Mouse (Mus musculus): ENCODE data around the gene Fam151a. TPM values are rescaled to one million over a fixed set of nuclear protein-coding genes. Genes with fewer than 3 reads are reported as not detected.

Fam151a gene
- polyA plus RNA-seq (2015; fragmentation: Nextera tagmentation; extraction: Ambion mirVana), result 0.10 TPM in 1 of 2 replicates, not detected in the other

DNA sequence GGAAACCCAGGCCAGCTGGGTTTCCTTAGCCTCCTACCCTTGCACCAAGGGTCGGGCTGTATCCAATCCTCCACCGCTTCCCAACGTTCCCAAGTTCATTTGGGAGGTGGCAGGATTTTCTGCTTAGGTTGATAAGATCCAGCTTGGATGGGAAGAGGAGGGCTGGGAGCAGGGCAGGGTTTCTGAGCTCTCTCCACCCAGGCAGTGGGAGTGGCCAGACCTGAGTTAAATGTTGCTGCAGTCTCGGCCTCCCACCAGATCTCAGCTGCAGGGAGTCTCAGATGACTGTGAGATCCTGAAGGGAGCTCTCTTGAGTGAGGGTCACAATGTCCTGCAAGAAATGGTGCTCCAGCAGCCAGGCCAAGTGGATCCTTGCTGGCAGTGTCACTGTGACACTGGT is at the start of gene Fam151a:
Fam151a (plus strand) TSS at position 254 of the 400 bp plus-strand sequence.
- no peak within 1 kb of the TSS for H3K4me2 ChIP-seq

DNA sequence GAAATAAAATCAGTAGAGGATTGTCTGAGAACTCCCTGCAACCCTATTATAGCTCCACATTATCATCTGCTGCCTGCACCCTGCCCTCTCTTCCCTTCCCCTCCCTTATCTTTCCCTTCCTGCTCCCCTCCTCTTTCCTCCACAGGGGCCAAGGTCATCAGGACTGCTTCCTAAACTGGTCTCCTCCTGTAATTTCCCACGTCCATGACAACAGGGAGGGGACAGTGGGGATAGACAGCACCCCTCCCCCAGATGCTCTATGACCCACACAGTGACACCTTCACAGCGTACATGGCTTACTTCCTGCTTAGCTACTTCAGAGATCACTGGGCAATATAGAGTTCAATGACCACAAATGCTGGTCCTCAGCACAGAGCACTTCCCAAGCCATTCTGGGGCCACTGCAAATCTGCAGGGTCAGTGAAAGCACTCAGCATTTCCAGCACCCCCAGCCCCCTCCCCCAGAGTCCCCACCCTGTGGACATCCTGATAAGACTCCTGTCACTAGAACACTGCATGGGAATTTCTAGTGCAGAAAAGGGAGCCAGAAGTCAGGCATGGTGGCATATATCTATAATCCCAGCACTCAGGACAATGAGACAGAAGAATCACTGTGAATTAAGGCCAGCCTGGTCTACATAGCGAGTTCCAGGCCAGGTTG is 44.9 kb upstream of the Fam151a start:
- H3K4me2 ChIP-seq, result no peak overlapping the region
- H3K4me1 ChIP-seq, result no peaks in the 10 kb centered on the region
- no peak overlapping the region for H3K9ac ChIP-seq (replicated peaks)
- ATAC-seq (ENCODE audit: low FRiP score), result no peak
- no peaks in the 10 kb centered on the region for H3K27me3 ChIP-seq (replicated peaks)
- H3K9me3 ChIP-seq (replicated peaks), result no peaks in the 10 kb centered on the region
- H3K27ac ChIP-seq (replicated peaks), result no peak overlapping the region
- no peak overlapping the region for H3K4me3 ChIP-seq (replicated peaks)
- H3K36me3 ChIP-seq, result no peaks in the 10 kb centered on the region
- 63% methylated on average over 3 of the region's 3 CpGs for WGBS

More for the DNA sequence above, at the start of gene Fam151a:
- no peak within 1 kb of the TSS for H3K27ac ChIP-seq (replicated peaks)
- H3K27me3 ChIP-seq (replicated peaks), result no peaks in the 10 kb centered on the region
- 66% methylated on average over 4 of the region's 4 CpGs for WGBS
- no peak within 1 kb of the TSS for H3K9ac ChIP-seq (replicated peaks)
- no peak for ATAC-seq (ENCODE audit: low FRiP score)
- H3K4me1 ChIP-seq, result no peaks in the 10 kb centered on the region
- H3K9me3 ChIP-seq (replicated peaks), result no peaks in the 10 kb centered on the region
- no peak within 1 kb of the TSS for H3K4me3 ChIP-seq (replicated peaks)
- H3K36me3 ChIP-seq, result no peaks in the 10 kb centered on the region

DNA sequence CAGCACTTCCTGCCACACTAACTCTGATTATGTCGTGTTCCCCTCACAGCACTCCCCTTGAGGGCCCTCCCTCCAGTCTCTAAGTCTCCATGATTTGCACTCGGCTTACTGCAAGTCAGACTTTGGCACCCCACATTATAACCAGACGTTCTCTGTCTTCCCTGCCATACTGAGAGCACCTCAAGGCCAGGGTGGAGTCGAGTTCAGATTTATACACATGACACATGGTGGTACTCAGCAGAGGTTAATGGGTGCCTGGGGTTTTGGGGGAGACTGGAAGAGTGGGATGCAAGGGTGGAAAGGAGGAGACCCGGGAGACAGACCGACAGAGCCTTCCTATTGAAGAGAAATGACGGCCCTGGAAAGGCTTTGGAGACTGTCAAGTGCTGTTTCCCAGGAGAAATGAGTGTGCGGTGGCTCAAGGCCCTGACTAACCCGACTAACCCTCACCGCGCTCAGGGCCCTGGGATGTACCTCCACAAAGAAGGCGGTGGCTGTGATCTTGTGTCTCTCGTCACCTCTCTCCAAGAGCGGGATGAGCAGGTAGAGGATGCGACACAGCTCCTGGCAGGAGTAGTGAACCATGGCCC is 39.8 kb upstream of the Fam151a start:
- WGBS, result 85% methylated on average over 15 of the region's 15 CpGs

DNA sequence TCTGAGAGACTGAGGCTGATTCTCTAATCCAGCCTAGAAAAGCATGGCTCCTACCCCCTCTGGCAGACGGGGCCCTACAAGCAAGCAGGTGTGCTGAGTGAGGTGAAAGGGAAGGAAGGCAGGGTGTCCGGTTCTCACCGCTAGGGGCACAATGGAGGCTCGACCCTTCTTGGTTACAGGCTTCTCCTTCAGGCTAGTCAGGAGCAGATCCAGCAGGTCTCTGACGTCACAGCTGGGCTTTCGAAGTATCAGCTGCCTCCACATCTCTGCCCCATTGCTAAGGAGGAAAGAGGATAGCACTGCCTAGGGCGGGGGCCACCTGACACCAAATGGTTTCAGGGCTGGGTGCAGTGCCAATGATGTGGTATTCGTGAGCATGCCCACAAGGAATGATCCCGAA is 33.7 kb upstream of the Fam151a start:
- Histone ChIP-seq H3K4me2 (peak overlapping the region; percentile 9; the same call in 1 of the 2 replicates), H3K4me1 (peaks cover 41% of the 10 kb centered on the region), H3K9me3 (replicated peaks) (no peaks in the 10 kb centered on the region), H3K9ac (replicated peaks) (0 out of 2 replicates have a peak overlapping the region, but pooled peaks have one; percentile 20), H3K36me3 (no peaks in the 10 kb centered on the region), H3K4me3 (replicated peaks) (no peak overlapping the region), H3K27me3 (replicated peaks) (no peaks in the 10 kb centered on the region), H3K27ac (replicated peaks) (peak overlapping the region; percentile 66)
- ATAC-seq (ENCODE audit: low FRiP score), result peak; percentile 39; the same call in 1 of the 2 replicates
- 19% methylated on average over 9 of the region's 9 CpGs for WGBS

More for the DNA sequence above, 39.8 kb upstream of the Fam151a start:
- ATAC-seq (ENCODE audit: low FRiP score), result no peak
- H3K9ac ChIP-seq (replicated peaks), result no peak overlapping the region
- H3K4me2 ChIP-seq, result no peak overlapping the region
- H3K36me3 ChIP-seq, result no peaks in the 10 kb centered on the region
- H3K27ac ChIP-seq (replicated peaks), result no peak overlapping the region
- H3K4me3 ChIP-seq (replicated peaks), result no peak overlapping the region
- no peaks in the 10 kb centered on the region for H3K9me3 ChIP-seq (replicated peaks)
- H3K27me3 ChIP-seq (replicated peaks), result no peaks in the 10 kb centered on the region
- H3K4me1 ChIP-seq, result no peaks in the 10 kb centered on the region

DNA sequence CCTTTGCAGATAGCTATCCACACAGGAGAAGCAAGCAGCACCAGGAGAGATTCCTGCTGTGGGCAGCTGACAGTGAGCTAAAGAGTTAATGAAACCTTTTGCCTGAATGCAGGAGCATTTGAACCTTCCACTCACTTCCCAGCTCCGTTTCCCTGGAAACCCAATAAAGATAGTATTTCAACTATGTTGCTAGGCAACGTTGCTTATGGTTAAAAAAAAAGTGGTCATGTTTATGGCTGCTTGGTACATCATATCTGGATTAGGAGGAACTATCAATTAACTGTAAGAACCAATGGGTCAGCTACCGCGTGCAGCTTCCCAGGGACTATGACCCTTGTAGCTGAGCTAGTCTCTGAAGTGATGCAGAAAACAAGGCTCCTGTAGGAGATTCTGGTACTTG is 32.9 kb upstream of the Fam151a start:
- Histone ChIP-seq H3K27me3 (replicated peaks) (no peaks in the 10 kb centered on the region), H3K36me3 (no peaks in the 10 kb centered on the region), H3K4me1 (peaks cover 48% of the 10 kb centered on the region), H3K27ac (replicated peaks) (peak overlapping the region; percentile 66), H3K4me2 (peak overlapping the region; percentile 34), H3K4me3 (replicated peaks) (no peak overlapping the region), H3K9ac (replicated peaks) (0 out of 2 replicates have a peak overlapping the region, but pooled peaks have one; percentile 17), H3K9me3 (replicated peaks) (no peaks in the 10 kb centered on the region)
- ATAC-seq (ENCODE audit: low FRiP score), result peak; percentile 26; the same call in 1 of the 2 replicates
- 15% methylated on average over 4 of the region's 4 CpGs for WGBS

DNA sequence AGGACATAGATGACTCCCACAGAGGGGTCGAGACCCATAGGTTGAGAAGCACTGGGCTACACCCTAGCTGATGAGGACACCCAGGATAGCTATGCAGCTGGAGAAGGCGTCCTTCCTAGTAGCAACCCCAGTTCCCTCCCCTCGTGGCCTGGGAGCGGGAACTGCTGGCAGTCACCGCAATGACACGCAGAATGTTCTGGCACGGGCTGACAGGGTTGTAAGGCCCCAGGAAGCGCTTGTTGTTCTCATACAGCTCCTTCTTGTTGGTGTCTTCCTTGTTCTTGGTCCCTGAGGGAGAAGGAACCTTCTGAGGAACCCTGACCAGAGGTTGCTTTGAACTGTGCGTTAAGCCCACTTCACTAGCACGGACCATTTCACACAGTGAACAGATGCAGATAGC is 29.7 kb upstream of the Fam151a start:
- no peak overlapping the region for H3K4me2 ChIP-seq
- H3K4me1 ChIP-seq, result peaks cover 48% of the 10 kb centered on the region
- H3K9me3 ChIP-seq (replicated peaks), result no peaks in the 10 kb centered on the region
- no peak for ATAC-seq (ENCODE audit: low FRiP score)
- WGBS, result 76% methylated on average over 10 of the region's 10 CpGs
- H3K4me3 ChIP-seq (replicated peaks), result no peak overlapping the region
- H3K9ac ChIP-seq (replicated peaks), result no peak overlapping the region
- no peaks in the 10 kb centered on the region for H3K36me3 ChIP-seq
- no peaks in the 10 kb centered on the region for H3K27me3 ChIP-seq (replicated peaks)
- peak overlapping the region; percentile 75 for H3K27ac ChIP-seq (replicated peaks)

DNA sequence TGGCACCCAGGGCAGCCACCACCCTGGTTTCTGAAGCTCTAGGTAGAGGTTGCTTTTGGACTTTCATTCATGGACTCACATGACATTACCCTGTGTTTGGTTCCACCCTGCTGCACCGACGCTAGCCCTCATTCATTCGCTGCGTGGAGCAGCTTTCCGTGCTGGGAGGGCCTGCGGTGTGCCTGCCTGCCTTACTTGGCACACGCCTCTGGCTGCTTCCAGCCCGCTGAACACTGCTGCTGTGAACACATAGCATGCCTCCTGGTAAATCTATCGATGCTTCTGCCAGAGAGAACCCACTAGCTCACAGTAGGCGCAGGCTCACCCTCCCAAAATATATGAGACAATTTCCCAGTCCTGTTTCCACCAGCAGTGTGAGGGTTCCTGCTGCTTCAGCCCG is 29.3 kb upstream of the Fam151a start:
- H3K9me3 ChIP-seq (replicated peaks), result no peaks in the 10 kb centered on the region
- no peaks in the 10 kb centered on the region for H3K27me3 ChIP-seq (replicated peaks)
- no peak overlapping the region for H3K4me2 ChIP-seq
- peaks cover 48% of the 10 kb centered on the region for H3K4me1 ChIP-seq
- H3K4me3 ChIP-seq (replicated peaks), result no peak overlapping the region
- H3K9ac ChIP-seq (replicated peaks), result no peak overlapping the region
- peak; percentile 52 for ATAC-seq (ENCODE audit: low FRiP score)
- H3K36me3 ChIP-seq, result no peaks in the 10 kb centered on the region
- 31% methylated on average over 11 of the region's 11 CpGs for WGBS
- H3K27ac ChIP-seq (replicated peaks), result peak overlapping the region; percentile 75

DNA sequence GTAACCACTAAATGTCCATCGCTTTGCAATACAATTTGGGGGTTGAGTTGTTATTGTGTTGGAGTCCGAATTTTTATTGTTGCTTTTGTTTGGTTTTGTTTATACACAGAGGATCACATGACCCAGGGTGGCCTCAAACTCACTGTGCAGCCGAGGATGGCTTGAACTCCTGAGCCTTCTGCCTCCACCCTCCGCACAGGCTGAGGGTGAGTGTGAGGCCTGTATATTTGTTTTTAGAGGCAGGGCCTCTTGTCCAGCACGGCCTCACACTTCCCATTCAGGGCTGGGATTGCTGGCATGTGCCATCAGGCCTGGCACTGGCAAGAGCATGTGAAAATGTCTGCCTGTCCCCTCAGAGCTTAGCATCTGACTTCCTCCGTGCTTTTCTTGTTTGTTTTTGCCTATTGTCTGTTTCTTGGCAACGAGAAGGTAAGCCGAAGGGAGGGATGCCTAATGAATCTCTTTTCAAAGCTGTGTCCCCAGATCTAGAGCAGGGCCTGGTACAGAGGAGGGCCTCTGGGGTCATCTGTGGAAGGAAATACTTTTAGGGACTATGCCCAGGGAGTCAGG is 28.5 kb upstream of the Fam151a start:
- Histone ChIP-seq H3K36me3 (no peaks in the 10 kb centered on the region), H3K9ac (replicated peaks) (no peak overlapping the region), H3K9me3 (replicated peaks) (no peaks in the 10 kb centered on the region), H3K27ac (replicated peaks) (peak overlapping the region; percentile 75), H3K4me3 (replicated peaks) (no peak overlapping the region), H3K27me3 (replicated peaks) (no peaks in the 10 kb centered on the region), H3K4me2 (no peak overlapping the region), H3K4me1 (peaks cover 42% of the 10 kb centered on the region)
- WGBS, result 24% methylated on average over 8 of the region's 8 CpGs
- no peak for ATAC-seq (ENCODE audit: low FRiP score)

DNA sequence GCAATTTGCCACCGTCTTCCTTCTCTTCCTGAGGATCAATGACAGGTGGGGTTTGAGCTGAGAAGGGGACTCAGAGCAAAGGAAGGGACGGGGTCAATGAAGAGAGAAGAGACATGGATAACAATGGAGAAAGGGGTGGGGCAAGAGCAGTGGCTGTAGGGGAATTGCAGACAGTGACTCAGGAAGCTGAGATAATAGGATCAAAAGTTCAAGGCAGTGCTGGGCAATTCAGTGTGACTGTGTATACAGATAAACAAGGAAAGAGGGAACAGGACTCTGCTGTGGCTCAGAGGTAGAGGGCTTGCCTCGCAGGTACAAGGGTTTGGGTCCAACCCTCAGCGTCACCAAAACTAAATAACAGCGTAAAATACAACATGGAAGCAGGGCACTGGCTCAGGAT is 25.7 kb upstream of the Fam151a start:
- Histone ChIP-seq H3K4me2 (peak overlapping the region; percentile 36; the same call in 1 of the 2 replicates), H3K4me3 (replicated peaks) (no peak overlapping the region), H3K27me3 (replicated peaks) (no peaks in the 10 kb centered on the region), H3K36me3 (no peaks in the 10 kb centered on the region), H3K9me3 (replicated peaks) (no peaks in the 10 kb centered on the region), H3K27ac (replicated peaks) (no peak overlapping the region), H3K9ac (replicated peaks) (no peak overlapping the region), H3K4me1 (peaks cover 20% of the 10 kb centered on the region)
- 38% methylated on average over 5 of the region's 5 CpGs for WGBS
- 0 out of 2 replicates have a peak, but pooled peaks have one; percentile 7 for ATAC-seq (ENCODE audit: low FRiP score)

DNA sequence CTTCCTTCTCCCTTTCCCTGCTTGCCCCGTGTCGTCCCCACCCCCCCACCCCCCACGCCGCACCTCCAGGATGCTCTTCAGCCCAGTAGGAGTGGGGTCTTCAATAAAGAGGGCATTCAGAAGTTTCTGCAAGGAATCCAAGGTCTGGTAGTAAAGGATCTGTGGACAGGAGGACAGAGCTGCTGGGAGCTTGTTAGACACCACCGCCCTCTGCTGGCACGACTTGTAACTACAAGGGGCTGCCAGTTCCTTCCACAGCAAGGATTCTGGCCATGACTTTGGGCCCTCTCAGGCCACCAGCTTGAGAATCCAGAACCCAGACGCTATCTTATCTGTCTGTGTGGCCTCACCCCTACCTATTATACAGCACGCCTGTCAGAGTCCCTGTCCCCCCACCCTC is 25.3 kb upstream of the Fam151a start:
- no peaks in the 10 kb centered on the region for H3K27me3 ChIP-seq (replicated peaks)
- no peaks in the 10 kb centered on the region for H3K36me3 ChIP-seq
- H3K9me3 ChIP-seq (replicated peaks), result no peaks in the 10 kb centered on the region
- H3K4me3 ChIP-seq (replicated peaks), result no peak overlapping the region
- peak overlapping the region; percentile 36; the same call in 1 of the 2 replicates for H3K4me2 ChIP-seq
- H3K9ac ChIP-seq (replicated peaks), result no peak overlapping the region
- WGBS, result under 1% methylated on average over 8 of the region's 8 CpGs
- peak; percentile 26; the same call in 1 of the 2 replicates for ATAC-seq (ENCODE audit: low FRiP score)
- no peak overlapping the region for H3K27ac ChIP-seq (replicated peaks)
- peaks cover 20% of the 10 kb centered on the region for H3K4me1 ChIP-seq

DNA sequence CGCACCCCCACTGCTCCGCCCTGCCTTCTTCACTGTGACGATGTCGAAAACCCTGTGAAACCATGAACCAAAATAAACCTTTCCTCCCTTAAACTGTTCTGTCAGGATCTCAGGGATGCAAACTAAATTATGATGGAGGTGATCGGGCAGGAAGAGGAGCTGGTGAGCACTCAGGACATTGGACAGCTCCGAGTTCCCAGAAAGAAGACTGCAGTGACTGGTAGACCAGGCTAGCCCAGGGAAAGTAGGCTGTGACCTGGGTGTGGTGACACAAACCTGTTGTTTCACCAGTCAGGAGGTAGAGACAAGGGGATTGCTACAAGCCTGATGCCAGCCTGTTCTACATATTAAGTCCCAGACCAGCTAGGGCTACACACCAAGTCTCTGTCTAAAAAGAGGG is 20.1 kb upstream of the Fam151a start:
- Histone ChIP-seq H3K27me3 (replicated peaks) (no peaks in the 10 kb centered on the region), H3K9ac (replicated peaks) (no peak overlapping the region), H3K9me3 (replicated peaks) (no peaks in the 10 kb centered on the region), H3K4me2 (no peak overlapping the region), H3K4me3 (replicated peaks) (no peak overlapping the region), H3K27ac (replicated peaks) (no peak overlapping the region), H3K36me3 (no peaks in the 10 kb centered on the region), H3K4me1 (no peaks in the 10 kb centered on the region)
- ATAC-seq (ENCODE audit: low FRiP score), result no peak
- 90% methylated on average over 6 of the region's 6 CpGs for WGBS

DNA sequence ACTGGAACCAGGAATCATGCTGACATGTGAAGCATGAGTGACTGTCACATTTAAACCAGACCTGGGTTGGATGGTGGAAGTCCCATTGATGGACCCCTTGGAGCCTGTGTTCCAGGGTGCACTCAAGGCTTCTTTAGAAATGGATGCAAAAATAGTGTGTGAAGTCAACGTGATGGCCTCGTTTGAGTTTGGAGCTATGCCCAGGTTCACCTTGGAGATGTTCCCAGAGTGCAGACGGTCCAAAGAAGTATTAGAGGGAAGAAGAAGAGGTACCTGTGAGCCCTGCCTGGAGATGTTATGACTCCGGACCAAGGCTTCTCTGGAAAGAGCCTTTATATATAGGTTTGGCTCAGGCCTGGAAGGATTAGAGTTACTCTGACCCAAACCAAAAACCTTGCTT is 13.1 kb upstream of the Fam151a start:
- Histone ChIP-seq H3K4me1 (no peaks in the 10 kb centered on the region), H3K4me2 (no peak overlapping the region), H3K9ac (replicated peaks) (no peak overlapping the region), H3K27me3 (replicated peaks) (no peaks in the 10 kb centered on the region), H3K27ac (replicated peaks) (no peak overlapping the region), H3K9me3 (replicated peaks) (no peaks in the 10 kb centered on the region), H3K36me3 (no peaks in the 10 kb centered on the region), H3K4me3 (replicated peaks) (no peak overlapping the region)
- 89% methylated on average over 4 of the region's 4 CpGs for WGBS
- no peak for ATAC-seq (ENCODE audit: low FRiP score)
